Mouse (Mus musculus) MEL (cell line): ENCODE results near the gene Sfn. TPM values are rescaled to one million over a fixed set of nuclear protein-coding genes. Genes with fewer than 3 reads are reported as not detected.

Experiments
- DNase-seq: peaks from one replicate; pipeline ENCODE4 v3.0.0; 2011; ENCODE audit warnings: low read depth, low spot score
- H3K27ac ChIP-seq: 2 replicates; pipeline ENCODE4 v1.5.1; 2012; ENCODE audit warnings: low read depth, mild to moderate bottlenecking, control low read depth, low read length, moderate library complexity; ENCODE audit not compliant: control insufficient read depth
- H3K27me3 ChIP-seq, 2 experiments: fragments of 150-350 bp in 1 of 2; sonication (generic) in 1 of 2; 2 replicates each; pipeline ENCODE4 v1.6.1; 2012; ENCODE audit warnings: low read length in 2 of 2, mild to moderate bottlenecking in 2 of 2, improper control_type of control experiment in 1 of 2, moderate library complexity in 1 of 2; ENCODE audit not compliant: insufficient read depth in 2 of 2, control insufficient read depth in 1 of 2
- H3K36me3 ChIP-seq, 2 experiments: 2 replicates each; pipeline ENCODE4 v1.6.1; 2012 to 2014; ENCODE audit warnings: low read length in 2 of 2, improper control_type of control experiment in 1 of 2, inconsistent platforms in 1 of 2, mild to moderate bottlenecking in 1 of 2; ENCODE audit not compliant: insufficient read depth in 2 of 2, control insufficient read depth in 1 of 2
- H3K4me1 ChIP-seq, 2 experiments: fragments of 150-350 bp in 1 of 2; sonication (generic) in 1 of 2; 2 replicates each; pipeline ENCODE4 v1.6.1; 2012; ENCODE audit warnings: low read length in 2 of 2, improper control_type of control experiment in 1 of 2, mild to moderate bottlenecking in 1 of 2; ENCODE audit not compliant: insufficient read depth in 2 of 2, control insufficient read depth in 1 of 2
- H3K4me3 ChIP-seq, 2 experiments: fragments of 150-350 bp in 1 of 2; sonication (generic) in 1 of 2; 2 replicates each; pipeline ENCODE4 v1.5.1; 2012; ENCODE audit warnings: low read depth in 2 of 2, low read length in 2 of 2, mild to moderate bottlenecking in 2 of 2, moderate library complexity in 2 of 2, control low read depth in 1 of 2, improper control_type of control experiment in 1 of 2; ENCODE audit not compliant: control insufficient read depth in 1 of 2, insufficient read depth in 1 of 2
- H3K79me2 ChIP-seq: 2 replicates; pipeline ENCODE4 v1.6.1; 2012; ENCODE audit warnings: mild to moderate bottlenecking, low read length, moderate library complexity; ENCODE audit not compliant: control insufficient read depth, poor library complexity, insufficient read depth
- H3K9ac ChIP-seq: 2 replicates; pipeline ENCODE4 v1.6.1; 2012; ENCODE audit warnings: low read depth, mild to moderate bottlenecking, control low read depth, low read length, moderate library complexity; ENCODE audit not compliant: control insufficient read depth, poor library complexity, severe bottlenecking
- H3K9me3 ChIP-seq: fragments of 150-350 bp; sonication (generic); replicated peaks from 2 replicates; pipeline ENCODE4 v1.6.1; 2012; ENCODE audit warnings: mild to moderate bottlenecking, low read length, improper control_type of control experiment, moderate library complexity; ENCODE audit not compliant: insufficient read depth
- BHLHE40 ChIP-seq: IDR thresholded peaks from 2 replicates; pipeline ENCODE4 v1.6.1; 2012; ENCODE audit warnings: low read depth, mild to moderate bottlenecking, inconsistent platforms, low read length, improper control_type of control experiment, borderline replicate concordance
- E2F4 ChIP-seq: IDR thresholded peaks from 2 replicates; pipeline ENCODE4 v1.6.1; 2011; ENCODE audit warnings: low read depth, low read length, improper control_type of control experiment, borderline replicate concordance
- ELF1 ChIP-seq: IDR thresholded peaks from 2 replicates; pipeline ENCODE4 v1.6.1; 2014; ENCODE audit warnings: low read depth, mild to moderate bottlenecking, inconsistent platforms, low read length, improper control_type of control experiment, moderate library complexity
- EP300 ChIP-seq, 2 experiments: IDR thresholded peaks; 2 replicates each; pipeline ENCODE4 v1.6.1; 2011; ENCODE audit warnings: improper control_type of control experiment in 2 of 2, low read length in 2 of 2, low read depth in 1 of 2, mild to moderate bottlenecking in 1 of 2
- ETS1 ChIP-seq: IDR thresholded peaks from 2 replicates; pipeline ENCODE4 v1.6.1; 2012; ENCODE audit warnings: low read depth, mild to moderate bottlenecking, inconsistent platforms, low read length, improper control_type of control experiment, moderate library complexity
- GATA1 ChIP-seq: IDR thresholded peaks from 2 replicates; pipeline ENCODE4 v1.6.1; 2011; ENCODE audit warnings: low read depth, low read length, improper control_type of control experiment
- MAFK ChIP-seq: IDR thresholded peaks from 2 replicates; pipeline ENCODE4 v1.6.1; 2011; ENCODE audit warnings: low read depth, mild to moderate bottlenecking, low read length, improper control_type of control experiment, borderline replicate concordance
- MAZ ChIP-seq: IDR thresholded peaks from 2 replicates; pipeline ENCODE4 v1.6.1; 2012; ENCODE audit warnings: low read depth, mild to moderate bottlenecking, inconsistent platforms, low read length, improper control_type of control experiment
- MEF2A ChIP-seq: IDR thresholded peaks from 2 replicates; pipeline ENCODE4 v1.6.1; 2014; ENCODE audit warnings: low read depth, mild to moderate bottlenecking, inconsistent platforms, low read length, improper control_type of control experiment; ENCODE audit not compliant: poor library complexity, insufficient replicate concordance, severe bottlenecking; ENCODE audit errors: extremely low read depth
- MXI1 ChIP-seq: IDR thresholded peaks from 2 replicates; pipeline ENCODE4 v1.6.1; 2011; ENCODE audit warnings: mild to moderate bottlenecking, low read depth, low read length, improper control_type of control experiment
- MYC ChIP-seq: IDR thresholded peaks from 2 replicates; pipeline ENCODE4 v1.6.1; 2011; ENCODE audit warnings: low read depth, mild to moderate bottlenecking, low read length, improper control_type of control experiment, moderate library complexity
- POLR2AphosphoS2 ChIP-seq: IDR thresholded peaks from 2 replicates; pipeline ENCODE4 v1.6.1; 2011; ENCODE audit warnings: low read length, improper control_type of control experiment
- UBTF ChIP-seq: IDR thresholded peaks from 2 replicates; pipeline ENCODE4 v1.6.1; 2012; ENCODE audit warnings: low read depth, mild to moderate bottlenecking, inconsistent platforms, low read length, improper control_type of control experiment, moderate library complexity, borderline replicate concordance; ENCODE audit not compliant: insufficient read depth
- USF1 ChIP-seq: IDR thresholded peaks from 2 replicates; pipeline ENCODE4 v1.6.1; 2014; ENCODE audit warnings: low read depth, mild to moderate bottlenecking, inconsistent platforms, low read length, improper control_type of control experiment, moderate library complexity
- polyA plus RNA-seq, 2 experiments: library from polyadenylated mRNA; stranded (reverse) in 1 of 2; unstranded in 1 of 2; fragments of >175 nt in 1 of 2; fragments of >200 nt in 1 of 2; gene quantifications; 2 replicates each; pipeline versions ENCODE4 v1.2.1 to v1.2.4; 2012; ENCODE audit warnings: low replicate concordance in 2 of 2, low read depth in 1 of 2; ENCODE audit not compliant: insufficient read length in 2 of 2, insufficient read depth in 1 of 2, missing spikeins in 1 of 2
- total RNA-seq: library from RNA; depleted of rRNA; stranded (reverse); fragments of 300-350 nt; gene quantifications from 2 replicates; pipeline ENCODE4 v1.2.3, GENCODE M21; 2012

The Sfn gene
- total and polyA plus RNA-seq, 3 experiments = 0.12 to 0.19 TPM; not detected in 1

DNA sequence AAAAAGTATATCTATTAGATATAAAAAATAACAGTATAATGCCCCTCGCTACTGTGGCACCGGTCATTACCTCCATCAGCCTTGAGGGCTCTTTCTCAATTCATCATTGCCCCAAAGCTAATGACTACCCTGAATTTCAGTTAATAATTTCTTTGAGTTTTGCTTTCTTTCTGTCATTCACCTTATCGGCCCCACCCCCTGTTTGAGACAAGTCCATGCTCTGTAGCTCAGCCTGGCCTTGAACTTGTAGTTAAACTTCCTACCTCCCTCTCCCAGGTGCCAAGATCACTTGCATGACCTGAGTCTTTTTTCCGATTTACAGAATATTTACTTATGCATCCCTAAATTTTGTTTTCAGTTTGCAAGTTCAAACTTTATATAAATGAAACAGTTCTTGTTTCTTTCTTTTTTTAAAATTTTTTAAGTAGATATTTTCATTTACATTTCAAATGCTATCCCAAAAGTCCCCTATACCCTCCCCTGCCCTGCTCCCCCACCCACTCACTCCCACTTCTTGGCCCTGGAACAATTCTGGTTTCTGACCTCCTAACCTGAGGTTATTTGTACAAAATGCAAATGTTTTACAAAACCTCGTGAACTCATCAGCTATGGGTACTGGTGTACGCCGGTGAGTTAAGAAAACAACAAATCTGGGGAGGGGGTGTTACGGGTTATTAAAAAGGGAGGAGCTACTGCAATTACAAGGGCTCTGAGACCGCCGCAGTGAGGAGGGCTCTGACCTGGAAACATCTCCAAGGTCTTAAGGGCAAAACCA is 32.5 kb downstream of the Sfn start:
- Histone ChIP-seq H3K9ac (no peak overlapping the region), H3K36me3 (no peaks in the 10 kb centered on the region)
- TF ChIP-seq MAZ (no peak), MYC (no peak), USF1 (no peak), GATA1 (no peak), POLR2AphosphoS2 (no peak), EP300 (IDR thresholded peaks at IDR 0.05; ENCODE audit: low read depth in 1 of 2, low read length in 2 of 2) (no peak), ELF1 (no peak), MEF2A (no peak), BHLHE40 (no peak), ETS1 (no peak), E2F4 (no peak), MAFK (no peak), UBTF (no peak), MXI1 (no peak)
- TF ChIP-seq, all 39 proteins: peak for 0
- Histone ChIP-seq H3K4me1 (no peaks in the 10 kb centered on the region; a peak in 1 of 4 replicates), H3K4me3 (no peak overlapping the region), H3K27ac (no peak overlapping the region), H3K9me3 (no peaks in the 10 kb centered on the region), H3K27me3 (no peaks in the 10 kb centered on the region), H3K79me2 (no peaks in the 10 kb centered on the region)
- no peak for DNase-seq

DNA sequence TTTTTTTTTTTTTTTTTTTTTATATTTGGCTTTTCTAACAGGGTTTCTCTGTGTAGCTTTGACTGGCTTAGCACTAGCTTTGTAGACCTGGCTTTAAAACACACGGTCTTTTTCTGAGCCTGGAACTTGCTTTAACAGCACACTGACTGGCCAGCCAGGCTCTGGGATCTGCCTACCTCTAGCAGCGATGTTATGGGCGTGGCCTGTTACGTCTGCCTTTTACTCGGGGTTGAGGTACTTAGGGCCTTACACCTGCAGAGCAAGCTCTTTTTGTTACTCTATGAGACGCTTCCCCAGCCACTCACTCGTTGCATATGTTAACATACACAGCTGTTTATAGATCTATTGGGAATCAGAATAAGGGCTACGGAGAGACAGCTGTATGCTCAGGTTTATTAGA is 34.7 kb downstream of the Sfn start:
- TF ChIP-seq GATA1 (no peak), UBTF (no peak), BHLHE40 (no peak)
- TF ChIP-seq, all 39 proteins: peak for 0
- H3K9ac ChIP-seq = no peak overlapping the region

More for the DNA sequence above, 34.7 kb downstream of the Sfn start:
- Histone ChIP-seq H3K4me1 (peaks cover 0 to 4% of the 10 kb centered on the region in 2 experiments; a peak in 3 of 4 replicates), H3K79me2 (no peaks in the 10 kb centered on the region; the same call in 1 of the 2 replicates), H3K27ac (no peak overlapping the region), H3K27me3 (no peaks in the 10 kb centered on the region), H3K9me3 (no peaks in the 10 kb centered on the region), H3K4me3 (no peak overlapping the region), H3K36me3 (peaks cover 0 to 5% of the 10 kb centered on the region in 2 experiments; a peak in 2 of 4 replicates)
- DNase-seq = no peak
